Comparison of ENCODE assay signal across 12 mouse cellular contexts in the genomic region with DNA sequence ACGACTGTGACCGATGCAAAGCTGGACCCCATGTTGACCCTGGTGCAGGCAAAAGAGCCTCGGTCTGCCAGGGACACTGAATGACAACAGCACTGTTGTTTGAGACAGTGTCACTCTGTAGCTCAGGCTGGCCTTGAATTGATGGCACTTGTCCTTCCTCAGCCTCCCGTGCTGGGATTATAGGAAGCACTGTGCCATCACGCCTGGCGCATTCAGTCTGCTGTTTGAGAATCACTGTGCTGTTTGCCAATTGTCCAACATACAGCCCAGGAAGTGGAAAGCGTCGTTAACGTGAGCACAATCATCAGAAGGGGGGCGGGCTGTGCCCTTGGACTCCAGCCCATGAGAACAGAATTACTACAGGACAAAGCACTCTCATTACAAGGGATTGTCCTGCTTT. TPM values are rescaled to one million over a fixed set of nuclear protein-coding genes. Genes with fewer than 3 reads are reported as not detected.
A peak's percentile ranks its signal among the peaks of the same experiment; 100 is the strongest.
DNase-seq lines count a peak whose midpoint lies in the region; ATAC-seq and TF ChIP-seq lines count a peak whose summit lies in the region.
"Had no signal": no experiment of that assay in that cellular context is flagged by ENCODE, and none has a peak within 500 bp of the region (broad histone marks: within the 10 kb centered on the region; RNA-seq: fewer than 3 reads in every experiment).

No protein-coding gene starts in this region.

- no peak for TF ChIP-seq CTCF in heart, adult 2 months (IDR thresholded peaks at IDR 0.05)
- TF ChIP-seq CTCF in small intestine, adult 2 months (IDR thresholded peaks at IDR 0.05; ENCODE audit: extremely low read depth, insufficient read length, insufficient replicate concordance, low read depth, low read length) = no peak

- WGBS in heart, adult 2 months = 49% methylated on average over 10 of the region's 10 CpGs
- WGBS in heart, embryonic 11.5 days (ENCODE audit: insufficient replicate concordance) = 83% methylated on average over 10 of the region's 10 CpGs
- 35% methylated on average over 10 of the region's 10 CpGs for WGBS in small intestine, adult 2 months

- TF ChIP-seq EP300 in heart, adult 2 months (IDR thresholded peaks at IDR 0.05; ENCODE audit: insufficient read depth, low read depth, low read length) = no peak

- peak overlapping the region; percentile 20 for H3K27ac ChIP-seq in heart, adult 2 months
- H3K27ac ChIP-seq in heart, embryonic 11.5 days (ENCODE audit: low read depth, low read length) = no peak overlapping the region
- H3K27ac ChIP-seq in small intestine, adult 2 months (ENCODE audit: insufficient read depth, low read depth, low read length) = peak overlapping the region; percentile 23
- H3K27ac ChIP-seq: midbrain, embryonic 12.5 days had no signal

- H3K9me3 ChIP-seq in heart, embryonic 11.5 days (replicated peaks; ENCODE audit: control insufficient read depth, low read length) = no peaks in the 10 kb centered on the region
- H3K9me3 ChIP-seq: kidney, embryonic 15.5 days; midbrain, embryonic 12.5 days had no signal

- TF ChIP-seq POLR2A in heart, adult 2 months (IDR thresholded peaks at IDR 0.05; ENCODE audit: insufficient read depth, low read depth, low read length) = no peak
- TF ChIP-seq POLR2A in small intestine, adult 2 months (IDR thresholded peaks at IDR 0.05; ENCODE audit: low read depth, low read length) = no peak

- no peak for ATAC-seq in heart, embryonic 11.5 days (replicated peaks; ENCODE audit: insufficient number of reproducible peaks, low FRiP score, low TSS enrichment)
- ATAC-seq: CD4-positive, CD25-positive, alpha-beta regulatory T cell, adult 4 months had no signal

- H3K27me3 ChIP-seq in heart, adult 2 months (ENCODE audit: control insufficient read depth, insufficient read depth, low read length) = no peaks in the 10 kb centered on the region
- H3K27me3 ChIP-seq in heart, embryonic 11.5 days (ENCODE audit: control insufficient read depth, insufficient read depth, low read length) = no peaks in the 10 kb centered on the region
- H3K27me3 ChIP-seq in small intestine, adult 2 months (ENCODE audit: control insufficient read depth, insufficient read depth, low read length) = no peaks in the 10 kb centered on the region
- H3K27me3 ChIP-seq: kidney, embryonic 15.5 days; midbrain, embryonic 12.5 days had no signal

- H3K4me3 ChIP-seq in heart, adult 2 months = no peak overlapping the region
- no peak overlapping the region for H3K4me3 ChIP-seq in heart, embryonic 11.5 days (ENCODE audit: low read depth, low read length)
- no peak overlapping the region for H3K4me3 ChIP-seq in small intestine, adult 2 months (ENCODE audit: low read depth, low read length)
- H3K4me3 ChIP-seq: kidney, embryonic 15.5 days; midbrain, embryonic 12.5 days; myocyte had no signal

- DNase-seq in heart, adult 2 months = no peak
- peak; percentile 47 for DNase-seq in lung, postnatal 10 days
- no peak for DNase-seq in lung, postnatal 25 days (ENCODE audit: low spot score)
- DNase-seq in adrenal gland, postnatal 25 days = peak; percentile 38
- no peak for DNase-seq in cerebellum, postnatal 25 days
- DNase-seq: heart, postnatal 10 days had no signal

- no peak overlapping the region for H3K9ac ChIP-seq in heart, adult 2 months (ENCODE audit: low read depth, low read length)
- H3K9ac ChIP-seq in heart, embryonic 11.5 days (ENCODE audit: low read depth, low read length) = no peak overlapping the region
- H3K9ac ChIP-seq: kidney, embryonic 15.5 days; midbrain, embryonic 12.5 days had no signal

- intact Hi-C loops in heart, adult 2 months (cut with DNase I) = no loop called here

- H3K36me3 ChIP-seq in heart, adult 2 months (ENCODE audit: control insufficient read depth, insufficient read depth, low read length) = 0 out of 2 replicates have a peak, but pooled peaks cover 2% of the 10 kb centered on the region
- H3K36me3 ChIP-seq in heart, embryonic 11.5 days (ENCODE audit: control insufficient read depth, insufficient read depth, low read length) = peaks cover 24% of the 10 kb centered on the region
- peaks cover 19% of the 10 kb centered on the region for H3K36me3 ChIP-seq in small intestine, adult 2 months (ENCODE audit: control insufficient read depth, insufficient read depth, low read length)

- no peak overlapping the region for H3K4me2 ChIP-seq in heart, embryonic 11.5 days
- H3K4me2 ChIP-seq: kidney, embryonic 15.5 days; midbrain, embryonic 12.5 days had no signal

- no peaks in the 10 kb centered on the region for H3K79me2 ChIP-seq in heart, adult 2 months (replicated peaks; ENCODE audit: control insufficient read depth, insufficient read depth, low read length)

- H3K4me1 ChIP-seq in heart, adult 2 months (ENCODE audit: control insufficient read depth, insufficient read depth, low read length) = peaks cover 7% of the 10 kb centered on the region
- no peaks in the 10 kb centered on the region for H3K4me1 ChIP-seq in heart, embryonic 11.5 days (ENCODE audit: control insufficient read depth, insufficient read depth, low read length)
- peaks cover 10% of the 10 kb centered on the region; the same call in 1 of the 2 replicates for H3K4me1 ChIP-seq in small intestine, adult 2 months (ENCODE audit: control insufficient read depth, insufficient read depth, insufficient read length, low read length)

RNA-seq across cellular contexts. Expression of a gene that starts 7.3 kb away (rescaled TPM):
- 1 to 10 TPM; 6.2 to 6.8 TPM for total RNA-seq in heart, adult 2 months (2021)
- polyA plus RNA-seq in heart, adult 2 months (2012; rRNA removed) = 8.9 and 11.8 TPM in 2 replicates
- 17.6 and 18.4 TPM in 2 replicates for polyA plus RNA-seq in heart, embryonic 11.5 days (2014; fragmentation: Nextera tagmentation; extraction: Ambion mirVana)
- 51.6 and 65.6 TPM in 2 replicates for total RNA-seq in adrenal gland, postnatal 25 days (2021)
- 6.6 and 11.4 TPM in 2 replicates for polyA plus RNA-seq in small intestine, adult 2 months (2012; rRNA removed)

RNA-seq across cellular contexts. Expression of a gene that starts 7.8 kb away (rescaled TPM):
- 10 to 100 TPM; 16.5 to 17.1 TPM for total RNA-seq in heart, adult 2 months (2021)
- polyA plus RNA-seq in heart, adult 2 months (2012; rRNA removed) = 5.9 and 10.0 TPM in 2 replicates
- 61.8 and 65.6 TPM in 2 replicates for polyA plus RNA-seq in heart, embryonic 11.5 days (2014; fragmentation: Nextera tagmentation; extraction: Ambion mirVana)
- total RNA-seq in adrenal gland, postnatal 25 days (2021) = 56.7 and 72.4 TPM in 2 replicates
- polyA plus RNA-seq in small intestine, adult 2 months (2012; rRNA removed) = 2.3 and 2.4 TPM in 2 replicates

RNA-seq across cellular contexts. Expression of a gene that starts 7.9 kb away (rescaled TPM):
- 100 to 1,000 TPM; 169 to 189 TPM for total RNA-seq in heart, adult 2 months (2021)
- polyA plus RNA-seq in heart, adult 2 months (2012; rRNA removed) = 189 and 270 TPM in 2 replicates
- polyA plus RNA-seq in heart, embryonic 11.5 days (2014; fragmentation: Nextera tagmentation; extraction: Ambion mirVana) = 225 and 241 TPM in 2 replicates
- total RNA-seq in adrenal gland, postnatal 25 days (2021) = 230 and 245 TPM in 2 replicates
- 93.9 and 163 TPM in 2 replicates for polyA plus RNA-seq in small intestine, adult 2 months (2012; rRNA removed)

RNA-seq across cellular contexts. Expression of a gene that starts 16.9 kb away (rescaled TPM):
- total RNA-seq in heart, adult 2 months (2021) = 10 to 100 TPM; 84.8 to 93.1 TPM
- polyA plus RNA-seq in heart, adult 2 months (2012; rRNA removed) = 114 and 175 TPM in 2 replicates
- 126 and 137 TPM in 2 replicates for polyA plus RNA-seq in heart, embryonic 11.5 days (2014; fragmentation: Nextera tagmentation; extraction: Ambion mirVana)
- 157 and 177 TPM in 2 replicates for total RNA-seq in adrenal gland, postnatal 25 days (2021)
- 76.2 and 166 TPM in 2 replicates for polyA plus RNA-seq in small intestine, adult 2 months (2012; rRNA removed)

RNA-seq across cellular contexts. Expression of a gene that starts 29.0 kb away (rescaled TPM):
- 100 to 1,000 TPM in 1 of 2 experiments, 10 to 100 TPM in 1; 96.6 to 105 TPM for total RNA-seq in heart, adult 2 months (2021)
- polyA plus RNA-seq in heart, adult 2 months (2012; rRNA removed) = 51.2 and 64.1 TPM in 2 replicates
- polyA plus RNA-seq in heart, embryonic 11.5 days (2014; fragmentation: Nextera tagmentation; extraction: Ambion mirVana) = 38.6 and 39.5 TPM in 2 replicates
- 61.8 and 82.6 TPM in 2 replicates for total RNA-seq in adrenal gland, postnatal 25 days (2021)
- polyA plus RNA-seq in small intestine, adult 2 months (2012; rRNA removed) = 34.7 and 84.6 TPM in 2 replicates

Comparison
In these comparisons a context has a peak if more than half of its experiments do, and no peak if none do; other contexts are left out.
1. DNase-seq: peak in lung, postnatal 10 days (single experiment) and adrenal gland, postnatal 25 days (single experiment); none in heart, adult 2 months (0 of 2), lung, postnatal 25 days (single experiment) and cerebellum, postnatal 25 days (0 of 2).